Mouse (Mus musculus): ENCODE results near the gene Sh3rf3. TPM values are rescaled to one million over a fixed set of nuclear protein-coding genes. Genes with fewer than 3 reads are reported as not detected.
A peak's percentile ranks its signal among the peaks of the same experiment; 100 is the strongest.

Sh3rf3 gene
- polyA plus RNA-seq (2012; rRNA removed) = 0.44 and 0.46 TPM in 2 replicates

DNA sequence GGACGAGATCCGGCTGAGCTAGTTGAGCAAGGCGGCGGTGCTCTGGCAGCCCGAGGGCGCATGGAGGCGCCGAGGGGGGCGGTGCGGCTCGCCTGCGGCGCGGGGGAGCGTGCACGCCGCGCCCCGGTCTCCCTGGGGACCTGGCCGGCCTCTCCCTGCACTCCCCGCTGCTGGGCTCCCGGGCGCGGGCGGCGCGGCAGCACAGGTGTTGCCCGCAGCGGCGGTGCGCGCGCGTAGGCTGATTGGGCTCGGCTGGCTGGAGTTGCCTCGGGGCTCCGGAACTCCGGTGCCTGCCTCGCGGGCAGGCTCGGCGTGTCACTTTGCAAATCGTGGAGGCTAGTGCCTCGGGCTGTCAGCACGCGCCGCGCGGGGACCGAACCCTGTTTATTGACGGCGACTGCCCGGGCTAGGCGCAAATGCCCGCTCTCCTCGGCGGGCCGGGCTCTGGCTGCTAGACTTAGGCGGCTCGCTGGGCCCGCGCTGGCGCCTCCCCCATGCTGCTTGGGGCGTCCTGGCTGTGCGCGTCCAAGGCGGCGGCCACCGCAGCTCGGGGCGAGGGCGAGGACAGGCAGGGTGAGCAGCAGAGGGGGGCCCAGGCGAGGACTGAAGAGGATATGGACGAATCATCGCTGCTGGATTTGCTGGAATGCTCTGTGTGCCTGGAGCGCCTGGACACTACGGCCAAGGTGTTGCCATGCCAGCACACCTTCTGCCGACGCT lies at the start of gene Sh3rf3:
Sh3rf3 (plus strand) TSS at position 279 of the 720 bp plus-strand sequence.
- TF ChIP-seq POLR2A (IDR thresholded peaks at IDR 0.05; ENCODE audit: low read depth, low read length) = no peak
- TF ChIP-seq CTCF (IDR thresholded peaks at IDR 0.05; ENCODE audit: extremely low read depth, insufficient read length, insufficient replicate concordance, low read depth, low read length) = no peak
- Histone ChIP-seq H3K27me3 (ENCODE audit: control insufficient read depth, insufficient read depth, low read length) (peaks cover 12% of the 10 kb centered on the region; the same call in 1 of the 2 replicates), H3K36me3 (ENCODE audit: control insufficient read depth, insufficient read depth, low read length) (no peaks in the 10 kb centered on the region), H3K27ac (ENCODE audit: insufficient read depth, low read depth, low read length) (no peak within 1 kb of the TSS), H3K4me1 (ENCODE audit: control insufficient read depth, insufficient read depth, insufficient read length, low read length) (no peaks in the 10 kb centered on the region), H3K4me3 (ENCODE audit: low read depth, low read length) (peak within 1 kb of the TSS; percentile 57)
- WGBS = 2% methylated on average over 79 of the region's 79 CpGs

GRCm38 (mm10) chr10:58788486-58789274 lies 24.5 kb upstream of the Sh3rf3 start:
- Histone ChIP-seq H3K27me3 (ENCODE audit: control insufficient read depth, insufficient read depth, low read length) (no peaks in the 10 kb centered on the region), H3K27ac (ENCODE audit: insufficient read depth, low read depth, low read length) (no peak overlapping the region), H3K36me3 (ENCODE audit: control insufficient read depth, insufficient read depth, low read length) (no peaks in the 10 kb centered on the region), H3K4me3 (ENCODE audit: low read depth, low read length) (no peak overlapping the region), H3K4me1 (ENCODE audit: control insufficient read depth, insufficient read depth, insufficient read length, low read length) (no peaks in the 10 kb centered on the region)
- 83% methylated on average over 8 of the region's 8 CpGs for WGBS
- TF ChIP-seq CTCF (IDR thresholded peaks at IDR 0.05; ENCODE audit: extremely low read depth, insufficient read length, insufficient replicate concordance, low read depth, low read length) (no peak), POLR2A (IDR thresholded peaks at IDR 0.05; ENCODE audit: low read depth, low read length) (no peak)

DNA sequence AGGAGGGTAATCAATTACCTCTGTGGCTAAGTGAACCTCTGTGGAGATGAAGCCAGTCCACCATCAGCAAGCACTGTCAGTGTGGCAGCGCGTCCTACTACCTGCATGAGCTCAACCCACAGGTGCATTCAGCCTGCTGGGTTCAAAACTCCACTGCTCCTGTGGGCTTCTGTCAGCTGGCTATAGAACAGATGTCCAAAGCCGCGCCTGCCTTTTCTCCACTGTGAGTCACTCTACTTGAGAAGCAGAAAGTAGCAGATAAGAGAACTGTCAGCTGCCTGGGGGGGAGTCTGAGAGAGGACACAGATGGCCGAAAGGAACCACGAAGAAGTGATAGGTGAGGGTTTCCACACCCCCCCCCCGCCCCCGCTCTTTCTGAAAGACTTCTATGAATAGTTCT lies 15.6 kb upstream of the Sh3rf3 start:
- Histone ChIP-seq H3K36me3 (ENCODE audit: control insufficient read depth, insufficient read depth, low read length) (no peaks in the 10 kb centered on the region), H3K27ac (ENCODE audit: insufficient read depth, low read depth, low read length) (no peak overlapping the region), H3K4me3 (ENCODE audit: low read depth, low read length) (no peak overlapping the region), H3K4me1 (ENCODE audit: control insufficient read depth, insufficient read depth, insufficient read length, low read length) (no peaks in the 10 kb centered on the region), H3K27me3 (ENCODE audit: control insufficient read depth, insufficient read depth, low read length) (no peaks in the 10 kb centered on the region)
- 82% methylated on average over 8 of the region's 8 CpGs for WGBS
- TF ChIP-seq CTCF (IDR thresholded peaks at IDR 0.05; ENCODE audit: extremely low read depth, insufficient read length, insufficient replicate concordance, low read depth, low read length) (no peak), POLR2A (IDR thresholded peaks at IDR 0.05; ENCODE audit: low read depth, low read length) (no peak)

- Histone ChIP-seq H3K27ac (ENCODE audit: insufficient read depth, low read depth, low read length) (no peak overlapping the region), H3K27me3 (ENCODE audit: control insufficient read depth, insufficient read depth, low read length) (no peaks in the 10 kb centered on the region), H3K4me3 (ENCODE audit: low read depth, low read length) (no peak overlapping the region), H3K36me3 (ENCODE audit: control insufficient read depth, insufficient read depth, low read length) (no peaks in the 10 kb centered on the region), H3K4me1 (ENCODE audit: control insufficient read depth, insufficient read depth, insufficient read length, low read length) (no peaks in the 10 kb centered on the region)
- no peak for TF ChIP-seq CTCF (IDR thresholded peaks at IDR 0.05; ENCODE audit: extremely low read depth, insufficient read length, insufficient replicate concordance, low read depth, low read length)
- no peak for TF ChIP-seq POLR2A (IDR thresholded peaks at IDR 0.05; ENCODE audit: low read depth, low read length)
- WGBS = 84% methylated on average over 3 of the region's 3 CpGs
These were observed 15.0 kb upstream of the Sh3rf3 start for GRCm38 (mm10) chr10:58798156-58798555.

- no peaks in the 10 kb centered on the region for H3K27me3 ChIP-seq (ENCODE audit: control insufficient read depth, insufficient read depth, low read length)
- 76% methylated on average over 21 of the region's 21 CpGs for WGBS
- TF ChIP-seq CTCF (IDR thresholded peaks at IDR 0.05; ENCODE audit: extremely low read depth, insufficient read length, insufficient replicate concordance, low read depth, low read length) (no peak), POLR2A (IDR thresholded peaks at IDR 0.05; ENCODE audit: low read depth, low read length) (no peak)
- no peak overlapping the region for H3K4me3 ChIP-seq (ENCODE audit: low read depth, low read length)
- H3K36me3 ChIP-seq (ENCODE audit: control insufficient read depth, insufficient read depth, low read length) = no peaks in the 10 kb centered on the region
- no peak overlapping the region for H3K27ac ChIP-seq (ENCODE audit: insufficient read depth, low read depth, low read length)
- H3K4me1 ChIP-seq (ENCODE audit: control insufficient read depth, insufficient read depth, insufficient read length, low read length) = no peaks in the 10 kb centered on the region
These were observed 12.1 kb upstream of the Sh3rf3 start for GRCm38 (mm10) chr10:58800996-58801433.

- H3K4me3 ChIP-seq (ENCODE audit: low read depth, low read length) = no peak overlapping the region
- H3K4me1 ChIP-seq (ENCODE audit: control insufficient read depth, insufficient read depth, insufficient read length, low read length) = no peaks in the 10 kb centered on the region
- no peaks in the 10 kb centered on the region for H3K27me3 ChIP-seq (ENCODE audit: control insufficient read depth, insufficient read depth, low read length)
- 69% methylated on average over 1 of the region's 1 CpGs for WGBS
- no peak overlapping the region for H3K27ac ChIP-seq (ENCODE audit: insufficient read depth, low read depth, low read length)
- no peaks in the 10 kb centered on the region for H3K36me3 ChIP-seq (ENCODE audit: control insufficient read depth, insufficient read depth, low read length)
- TF ChIP-seq POLR2A (IDR thresholded peaks at IDR 0.05; ENCODE audit: low read depth, low read length) (no peak), CTCF (IDR thresholded peaks at IDR 0.05; ENCODE audit: extremely low read depth, insufficient read length, insufficient replicate concordance, low read depth, low read length) (no peak)
These were observed 10.8 kb upstream of the Sh3rf3 start for GRCm38 (mm10) chr10:58802391-58802790.

DNA sequence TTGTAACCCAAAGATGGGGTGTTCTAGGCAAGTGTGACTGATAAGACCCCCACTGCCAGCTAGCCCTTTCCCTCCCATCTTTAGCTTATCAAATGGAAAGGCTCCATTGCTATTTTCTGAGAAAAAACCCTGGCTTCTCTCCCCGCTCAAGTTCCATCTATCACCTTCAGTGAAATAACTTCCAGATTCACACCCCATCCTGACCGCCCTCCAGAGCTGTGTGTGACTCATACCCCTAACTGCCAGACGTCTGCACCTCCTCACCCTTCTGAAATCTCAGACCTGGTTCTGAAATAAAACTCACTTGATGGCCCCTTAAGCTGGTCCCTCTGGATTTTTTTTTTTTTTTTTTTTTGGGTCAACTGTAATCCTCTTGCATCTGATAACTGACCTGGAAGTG lies 5.2 kb upstream of the Sh3rf3 start:
- WGBS = 41% methylated on average over 3 of the region's 3 CpGs
- H3K4me3 ChIP-seq (ENCODE audit: low read depth, low read length) = no peak overlapping the region
- H3K36me3 ChIP-seq (ENCODE audit: control insufficient read depth, insufficient read depth, low read length) = no peaks in the 10 kb centered on the region
- H3K27ac ChIP-seq (ENCODE audit: insufficient read depth, low read depth, low read length) = no peak overlapping the region
- no peak for TF ChIP-seq CTCF (IDR thresholded peaks at IDR 0.05; ENCODE audit: extremely low read depth, insufficient read length, insufficient replicate concordance, low read depth, low read length)
- no peak for TF ChIP-seq POLR2A (IDR thresholded peaks at IDR 0.05; ENCODE audit: low read depth, low read length)
- H3K27me3 ChIP-seq (ENCODE audit: control insufficient read depth, insufficient read depth, low read length) = peaks cover 6% of the 10 kb centered on the region; the same call in 1 of the 2 replicates
- no peaks in the 10 kb centered on the region for H3K4me1 ChIP-seq (ENCODE audit: control insufficient read depth, insufficient read depth, insufficient read length, low read length)

Measured in small intestine, adult 2 months (tissue).